Mouse (Mus musculus): Measurements from ENCODE around the gene Scn2a. TPM values are rescaled to one million over a fixed set of nuclear protein-coding genes. Genes with fewer than 3 reads are reported as not detected.

Scn2a gene
- 100 to 1,000 TPM; 298 to 309 TPM for total RNA-seq (2021)
- long read RNA-seq, experiment 1, full-length matches to known transcripts, result 5 of 98 reads
- long read RNA-seq, experiment 1, partial matches to known transcripts, result 39 of 98 reads
- long read RNA-seq, experiment 1, other reads (novel, unspliced or antisense), result 54 of 98 reads
- long read RNA-seq, experiment 2, full-length matches to known transcripts, result 3 of 66 reads
- long read RNA-seq, experiment 2, partial matches to known transcripts, result 30 of 66 reads
- long read RNA-seq, experiment 2, other reads (novel, unspliced or antisense), result 33 of 66 reads

DNA sequence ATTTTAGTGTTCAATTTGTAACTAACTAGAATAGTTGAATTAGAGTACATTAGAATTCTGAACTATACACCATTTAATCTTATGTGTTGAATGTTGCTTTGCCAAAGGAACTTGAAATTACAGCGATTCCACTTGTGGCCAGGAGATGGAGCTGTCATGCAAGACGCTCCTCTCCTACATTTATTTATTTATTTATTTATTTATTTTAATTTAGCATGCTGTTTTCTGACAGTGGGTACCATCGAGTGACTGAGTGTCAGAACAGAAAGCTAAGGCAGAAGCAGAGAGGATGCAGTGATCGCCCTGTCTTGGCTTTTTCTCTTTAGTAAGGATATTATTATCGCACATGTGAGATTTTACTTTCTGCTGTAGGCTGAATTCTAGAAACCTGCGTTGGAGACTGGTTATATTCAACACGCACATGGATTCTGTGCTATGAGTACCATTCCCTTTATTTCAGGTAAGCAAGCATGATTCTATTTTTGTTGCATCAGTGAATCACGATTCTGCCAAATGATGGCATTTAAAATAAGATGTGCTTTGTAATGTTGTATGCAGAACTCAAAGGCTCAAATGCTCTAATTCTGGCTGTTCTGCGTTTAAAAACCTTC is at the start of gene Scn2a:
Gene Scn2a, plus strand, starts transcription at position 216 of the 611 bp plus-strand sequence.
- H3K27ac ChIP-seq, result peak within 1 kb of the TSS; percentile 94
- peak within 1 kb of the TSS; percentile 68 for H3K4me3 ChIP-seq
- TF ChIP-seq CTCF (IDR thresholded peaks at IDR 0.05), result peak; percentile 92
- intact Hi-C loops (cut with DNase I), result loop anchor here (1.0 to 5.0 kb wide), 2 partner anchors 48 to 422 kb away; no protein-coding TSS in a partner anchor
- peak; percentile 57 to 64 for DNase-seq (ENCODE audit: extremely low spot score in 1 of 2, low spot score in 2 of 2)

DNA sequence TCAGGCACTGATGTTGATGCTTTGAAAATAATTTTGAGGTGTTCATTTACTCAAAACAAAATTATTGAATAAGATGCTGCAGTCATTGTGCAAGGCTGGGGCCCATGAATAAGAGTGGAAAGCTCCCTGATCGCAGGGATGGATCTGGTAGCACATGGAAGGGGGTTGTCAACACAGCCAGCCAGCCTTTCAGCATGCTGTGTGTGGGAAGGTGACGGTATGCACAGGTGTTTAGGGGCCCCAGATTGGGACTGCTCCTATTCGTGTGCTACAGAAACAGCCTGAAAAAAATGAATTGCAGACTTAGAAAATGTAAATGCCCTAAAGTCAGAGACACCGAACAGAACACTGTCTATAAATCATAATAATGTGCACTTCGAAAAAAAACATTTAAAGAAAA is 32.9 kb upstream of the Scn2a start:
- TF ChIP-seq CTCF (IDR thresholded peaks at IDR 0.05), result no peak
- H3K27ac ChIP-seq, result no peak overlapping the region
- intact Hi-C loops (cut with DNase I), result no loop called here
- DNase-seq (ENCODE audit: extremely low spot score in 1 of 2, low spot score in 2 of 2), result no peak
- no peak overlapping the region for H3K4me3 ChIP-seq

DNA sequence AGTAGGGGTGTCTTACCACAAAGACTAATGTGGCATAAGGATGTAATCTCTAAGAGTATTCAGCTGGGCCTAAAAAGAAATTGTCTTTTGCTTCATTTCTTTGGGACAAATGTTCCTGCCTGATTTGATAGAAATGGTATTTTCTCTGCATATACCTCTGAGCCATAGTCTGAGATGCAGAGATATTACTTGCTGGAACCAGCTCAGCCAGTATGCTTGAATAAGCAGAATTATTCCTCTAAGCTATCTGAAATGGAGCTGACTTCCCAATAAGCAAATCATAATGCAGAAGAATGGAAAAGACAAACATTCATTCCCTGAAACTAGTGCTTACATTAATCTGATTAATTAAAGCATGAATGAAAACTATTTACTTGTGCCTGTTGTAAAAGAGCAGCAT is 12.8 kb upstream of the Scn2a start:
- DNase-seq (ENCODE audit: extremely low spot score in 1 of 2, low spot score in 2 of 2), result no peak
- intact Hi-C loops (cut with DNase I), result no loop called here
- H3K27ac ChIP-seq, result no peak overlapping the region
- H3K4me3 ChIP-seq, result no peak overlapping the region
- no peak for TF ChIP-seq CTCF (IDR thresholded peaks at IDR 0.05)

DNA sequence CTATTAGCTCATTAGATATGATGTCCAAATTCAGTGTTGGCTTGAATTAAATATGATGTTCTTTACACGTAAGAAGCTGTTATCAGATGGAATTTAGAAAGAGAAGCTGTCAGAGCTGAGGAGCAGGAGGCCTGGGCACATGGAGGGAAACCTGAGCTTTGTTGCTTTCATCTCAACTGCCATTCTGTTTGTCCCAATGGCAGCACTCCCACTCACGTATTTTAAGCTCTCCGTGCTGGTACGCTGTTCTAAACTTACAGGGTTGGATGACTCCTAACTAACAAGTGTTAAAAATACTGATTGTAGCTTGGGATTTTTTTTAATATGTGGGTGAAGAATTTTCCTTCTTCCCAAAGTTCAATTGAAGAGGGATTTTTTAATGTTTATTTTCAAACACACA is 8.7 kb upstream of the Scn2a start:
- no peak overlapping the region for H3K27ac ChIP-seq
- no peak for TF ChIP-seq CTCF (IDR thresholded peaks at IDR 0.05)
- H3K4me3 ChIP-seq, result no peak overlapping the region
- DNase-seq (ENCODE audit: extremely low spot score in 1 of 2, low spot score in 2 of 2), result no peak
- intact Hi-C loops (cut with DNase I), result loop anchor here (5.0 kb wide), 1 partner anchor 200 kb away; no protein-coding TSS in a partner anchor

DNA sequence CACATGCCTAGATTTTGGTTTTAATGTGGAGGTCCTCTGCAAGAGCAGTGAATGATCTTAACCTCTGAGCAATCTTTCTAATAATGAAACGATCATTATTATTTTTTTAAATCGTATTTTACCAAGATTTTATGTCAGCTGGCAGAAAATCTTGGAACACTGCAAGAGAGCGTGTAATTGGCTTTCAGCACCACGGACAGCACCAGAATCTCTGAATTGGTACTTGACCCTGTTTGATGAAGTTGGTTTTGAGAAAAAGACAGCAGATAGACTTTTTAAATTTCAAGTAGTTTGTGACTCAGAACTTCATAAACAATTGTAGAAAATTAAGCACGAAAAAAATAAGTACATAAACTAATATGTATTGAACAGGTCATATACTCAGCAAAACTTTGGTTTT is 790 bp upstream of the Scn2a start:
- intact Hi-C loops (cut with DNase I), result loop anchor here (5.0 kb wide), 1 partner anchor 423 kb away; no protein-coding TSS in a partner anchor
- no peak for DNase-seq (ENCODE audit: extremely low spot score in 1 of 2, low spot score in 2 of 2)
- H3K4me3 ChIP-seq, result no peak overlapping the region
- no peak for TF ChIP-seq CTCF (IDR thresholded peaks at IDR 0.05)
- H3K27ac ChIP-seq, result no peak overlapping the region

DNA sequence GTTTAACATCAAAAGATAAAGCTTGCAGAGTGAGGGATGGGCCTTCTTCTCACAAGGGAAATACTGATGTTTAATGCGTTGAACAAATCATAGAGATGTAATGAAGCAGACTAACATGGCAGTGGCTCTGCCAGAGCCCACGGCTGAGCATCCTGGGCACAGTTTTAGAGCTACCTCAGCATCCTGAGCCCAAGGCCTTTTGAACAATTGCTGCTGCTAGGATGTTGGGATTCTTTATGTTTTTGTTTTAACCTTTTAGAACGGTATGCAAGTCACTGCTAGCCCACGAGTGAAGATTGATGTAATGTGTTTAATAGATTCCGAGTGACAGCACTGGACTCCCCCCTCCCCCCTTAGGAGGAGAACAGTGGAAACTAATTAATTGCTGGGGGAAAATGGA is 683 bp downstream of the Scn2a start:
- peak overlapping the region; percentile 94 for H3K27ac ChIP-seq
- DNase-seq (ENCODE audit: extremely low spot score in 1 of 2, low spot score in 2 of 2), result no peak
- intact Hi-C loops (cut with DNase I), result loop anchor here (1.0 to 5.0 kb wide), 2 partner anchors 47 to 421 kb away; no protein-coding TSS in a partner anchor
- H3K4me3 ChIP-seq, result peak overlapping the region; percentile 68
- TF ChIP-seq CTCF (IDR thresholded peaks at IDR 0.05), result no peak

DNA sequence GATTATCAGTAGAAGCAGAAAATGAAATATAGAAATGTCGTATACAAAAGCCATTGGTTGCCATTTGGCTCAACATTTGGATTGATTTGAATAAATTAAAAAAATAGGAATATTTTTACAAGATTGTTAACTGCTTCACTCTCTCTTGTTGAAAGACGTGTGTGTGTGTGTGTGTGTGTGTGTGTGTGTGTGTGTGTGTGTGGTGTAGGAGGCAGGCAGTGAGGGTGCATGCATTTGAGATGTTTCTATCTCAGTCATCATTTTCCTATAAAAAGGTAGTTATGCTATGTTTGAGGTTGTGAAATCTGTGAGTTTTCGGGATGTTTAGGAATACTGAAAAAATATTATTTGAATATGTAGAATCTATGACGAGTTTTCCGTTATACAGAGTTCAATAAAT is 1.3 kb downstream of the Scn2a start:
- no peak for TF ChIP-seq CTCF (IDR thresholded peaks at IDR 0.05)
- Histone ChIP-seq H3K4me3 (peak overlapping the region; percentile 68), H3K27ac (peak overlapping the region; percentile 94)
- intact Hi-C loops (cut with DNase I), result loop anchor here (1.0 to 5.0 kb wide), 2 partner anchors 46 to 420 kb away; no protein-coding TSS in a partner anchor
- DNase-seq (ENCODE audit: extremely low spot score in 1 of 2, low spot score in 2 of 2), result no peak

DNA sequence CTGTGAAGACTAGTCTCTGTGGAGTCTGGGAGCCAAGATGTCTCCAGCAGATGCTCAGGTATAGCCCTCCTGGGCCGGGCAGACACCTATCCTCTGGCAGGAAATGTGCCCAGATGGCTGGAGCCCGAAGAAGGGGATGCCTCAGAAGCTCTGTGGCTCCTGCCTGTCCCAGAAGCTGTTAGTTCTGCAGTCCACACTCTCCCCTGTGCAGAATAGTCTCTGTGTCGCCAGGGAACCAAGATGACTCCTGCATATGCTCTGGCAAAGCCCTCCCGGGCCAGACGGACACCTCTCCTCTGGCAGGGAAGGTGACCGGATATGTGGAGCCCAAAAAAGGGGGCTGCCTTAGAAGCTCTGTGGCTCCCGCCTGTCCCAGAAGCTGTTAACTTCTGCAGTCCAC is 32.1 kb downstream of the Scn2a start:
- no peak overlapping the region for H3K27ac ChIP-seq
- no peak overlapping the region for H3K4me3 ChIP-seq
- intact Hi-C loops (cut with DNase I), result no loop called here
- no peak for TF ChIP-seq CTCF (IDR thresholded peaks at IDR 0.05)
- no peak for DNase-seq (ENCODE audit: extremely low spot score in 1 of 2, low spot score in 2 of 2)

DNA sequence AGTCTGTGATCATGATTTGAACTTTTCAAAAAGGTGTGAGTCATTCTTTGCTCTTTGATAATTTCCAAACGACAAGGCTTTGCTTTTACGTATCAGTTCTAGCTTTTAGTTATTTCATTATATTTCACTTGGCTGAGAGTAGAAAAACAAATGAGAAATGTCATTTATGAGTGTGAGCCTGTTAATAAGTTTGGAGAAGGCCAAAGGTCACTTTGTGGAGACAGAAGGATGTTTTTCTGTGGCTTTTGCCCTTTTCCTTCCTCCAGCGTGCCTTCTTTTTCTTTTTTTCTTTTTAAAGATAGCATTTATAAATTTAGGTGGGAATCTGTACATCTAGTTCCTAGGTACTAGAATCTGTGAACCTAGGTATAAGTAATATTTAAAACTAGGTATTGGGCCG is 36.5 kb downstream of the Scn2a start:
- no peak overlapping the region for H3K27ac ChIP-seq
- no peak for TF ChIP-seq CTCF (IDR thresholded peaks at IDR 0.05)
- intact Hi-C loops (cut with DNase I), result no loop called here
- no peak for DNase-seq (ENCODE audit: extremely low spot score in 1 of 2, low spot score in 2 of 2)
- no peak overlapping the region for H3K4me3 ChIP-seq

DNA sequence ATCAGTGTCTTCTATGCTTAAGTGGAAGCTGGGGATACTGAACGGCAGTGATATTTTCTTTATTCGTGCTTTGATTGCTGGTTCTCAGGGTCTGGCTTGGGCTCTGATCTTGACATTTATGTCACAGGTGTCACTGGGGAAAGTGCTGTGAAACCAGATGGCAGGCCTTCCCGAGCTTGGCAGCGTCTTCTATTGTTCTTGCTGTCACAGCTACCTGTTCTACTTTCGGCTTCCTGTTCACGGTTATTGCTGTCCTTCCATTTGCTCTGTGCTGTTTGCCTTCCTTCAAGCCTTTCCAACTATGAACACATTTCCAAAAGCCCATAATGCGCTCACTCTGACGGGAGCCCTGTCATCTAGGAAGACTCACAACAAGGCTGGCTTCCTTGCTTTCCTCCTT is 37.9 kb downstream of the Scn2a start:
- TF ChIP-seq CTCF (IDR thresholded peaks at IDR 0.05), result no peak
- DNase-seq (ENCODE audit: extremely low spot score in 1 of 2, low spot score in 2 of 2), result no peak
- intact Hi-C loops (cut with DNase I), result no loop called here
- no peak overlapping the region for H3K4me3 ChIP-seq
- peak overlapping the region; percentile 59 for H3K27ac ChIP-seq

DNA sequence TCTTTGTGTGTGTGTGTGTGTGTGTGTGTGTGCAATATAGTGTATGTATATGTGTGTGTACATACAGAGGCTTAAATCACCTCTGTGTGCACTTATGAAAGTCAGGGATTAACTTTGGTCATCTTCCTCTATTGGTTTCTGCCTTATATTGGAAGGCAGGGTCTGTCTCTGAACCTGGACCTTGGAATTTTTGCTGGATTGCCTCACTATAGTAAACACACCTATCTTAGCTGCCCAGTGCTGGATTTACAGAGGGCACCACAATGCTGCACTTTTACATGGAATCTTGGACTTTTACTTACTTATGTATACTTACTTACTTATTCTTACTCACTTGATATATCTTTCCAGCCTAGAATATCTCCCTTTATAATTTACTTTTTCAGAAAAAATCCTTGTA is 43.3 kb downstream of the Scn2a start:
- TF ChIP-seq CTCF (IDR thresholded peaks at IDR 0.05), result no peak
- no peak overlapping the region for H3K4me3 ChIP-seq
- no peak overlapping the region for H3K27ac ChIP-seq
- intact Hi-C loops (cut with DNase I), result no loop called here
- no peak for DNase-seq (ENCODE audit: extremely low spot score in 1 of 2, low spot score in 2 of 2)

DNA sequence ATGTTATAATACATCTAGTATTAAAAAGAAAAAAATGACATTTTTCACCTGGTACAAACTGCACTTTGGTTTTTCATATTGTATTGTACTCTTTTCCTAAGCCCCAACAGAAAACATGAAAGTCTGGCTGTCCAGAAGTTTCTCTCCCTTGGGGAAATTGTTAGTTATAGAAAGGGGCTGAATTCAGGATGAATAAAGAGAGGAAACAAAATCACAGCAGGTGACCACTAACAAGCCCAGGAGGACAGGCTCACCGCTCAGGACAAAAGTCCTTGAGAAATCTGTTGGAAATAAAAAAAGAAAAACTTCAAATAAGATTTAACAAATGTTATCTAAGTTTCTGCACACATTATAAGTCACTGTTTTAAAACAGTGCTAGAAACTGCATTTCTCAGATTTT is 43.9 kb downstream of the Scn2a start:
- Histone ChIP-seq H3K27ac (no peak overlapping the region), H3K4me3 (no peak overlapping the region)
- no peak for DNase-seq (ENCODE audit: extremely low spot score in 1 of 2, low spot score in 2 of 2)
- intact Hi-C loops (cut with DNase I), result no loop called here
- no peak for TF ChIP-seq CTCF (IDR thresholded peaks at IDR 0.05)
